Mouse (Mus musculus) urinary bladder, adult 18-20 months (tissue): Measurements from ENCODE around the gene Bcl7a.

Source experiments
- DNase-seq, 2 experiments: peaks; one replicate each; pipeline ENCODE4 v3.0.0; 2022; ENCODE audit warnings: low spot score in 2 of 2, mixed read lengths in 2 of 2

The Bcl7a gene

GRCm38 (mm10) chr5:123327686-123328085, 15.9 kb upstream of the Bcl7a start:
- peak in 1 of 2 experiments; percentile 12 for DNase-seq

- no peak for DNase-seq
Measured at GRCm38 (mm10) chr5:123333566-123333965, 10.1 kb upstream of the Bcl7a start.

GRCm38 (mm10) chr5:123336205-123336961, 7.3 kb upstream of the Bcl7a start:
- DNase-seq = no peak

- no peak for DNase-seq
Measured at GRCm38 (mm10) chr5:123338463-123338862, 5.2 kb upstream of the Bcl7a start.

- DNase-seq = no peak
Measured at GRCm38 (mm10) chr5:123344628-123344962, 961 bp downstream of the Bcl7a start.

GRCm38 (mm10) chr5:123344963-123345852, 1.6 kb downstream of the Bcl7a start:
- peak; percentile 52 to 64 for DNase-seq

- peak; percentile 44 to 61 for DNase-seq
Measured at GRCm38 (mm10) chr5:123345853-123346654, 2.4 kb downstream of the Bcl7a start.

- no peak for DNase-seq
Measured at GRCm38 (mm10) chr5:123346701-123347270, 3.2 kb downstream of the Bcl7a start.

GRCm38 (mm10) chr5:123347985-123348384, 4.4 kb downstream of the Bcl7a start:
- no peak for DNase-seq

GRCm38 (mm10) chr5:123350386-123350785, 6.8 kb downstream of the Bcl7a start:
- no peak for DNase-seq

- DNase-seq = peak; percentile 47 to 76
Measured at GRCm38 (mm10) chr5:123355918-123356317, 12.3 kb downstream of the Bcl7a start.

GRCm38 (mm10) chr5:123357253-123357652, 13.6 kb downstream of the Bcl7a start:
- DNase-seq = no peak

- no peak for DNase-seq
Measured at GRCm38 (mm10) chr5:123359431-123359830, 15.8 kb downstream of the Bcl7a start.

- DNase-seq = no peak
Measured at GRCm38 (mm10) chr5:123362911-123363310, 19.3 kb downstream of the Bcl7a start.

GRCm38 (mm10) chr5:123364302-123364971, 20.8 kb downstream of the Bcl7a start:
- DNase-seq = peak in 1 of 2 experiments; percentile 75

- no peak for DNase-seq
Measured at GRCm38 (mm10) chr5:123368869-123369488, 25.3 kb downstream of the Bcl7a start.

GRCm38 (mm10) chr5:123370049-123370448, 26.4 kb downstream of the Bcl7a start:
- no peak for DNase-seq

- no peak for DNase-seq
Measured at GRCm38 (mm10) chr5:123375262-123375661, 31.6 kb downstream of the Bcl7a start.

- DNase-seq = no peak
Measured at GRCm38 (mm10) chr5:123375793-123376452, 32.3 kb downstream of the Bcl7a start.

GRCm38 (mm10) chr5:123376569-123376968, 32.9 kb downstream of the Bcl7a start:
- DNase-seq = peak in 1 of 2 experiments; percentile 24
